Mouse (Mus musculus): ENCODE data around the gene Bbs9.

GRCm38 (mm10) chr9:22484562-22485308, 9.2 kb downstream of the Bbs9 start:
- no peak for TF ChIP-seq MYOG (IDR thresholded peaks at IDR 0.05; ENCODE audit: control insufficient read depth, extremely low read depth, insufficient read length)
- TF ChIP-seq CTCF (IDR thresholded peaks at IDR 0.05; ENCODE audit: control insufficient read depth, insufficient read depth, insufficient read length), result no peak
- no peak for TF ChIP-seq CEBPB (IDR thresholded peaks at IDR 0.05; ENCODE audit: low read depth)
- TF ChIP-seq MAX (IDR thresholded peaks at IDR 0.05), result no peak
- TF ChIP-seq MYOD1 (IDR thresholded peaks at IDR 0.05; ENCODE audit: control insufficient read depth, insufficient read length, low read depth), result no peak
